Mouse (Mus musculus) C2C12 (cell line): ENCODE results near the gene Cd86.

Experiments
- CTCF ChIP-seq: IDR thresholded peaks from one replicate; pipeline ENCODE4 v1.5.1; 2011; ENCODE audit not compliant: control insufficient read depth, insufficient read depth, insufficient read length
- MAX ChIP-seq: IDR thresholded peaks from one replicate; pipeline ENCODE4 v1.6.1; 2011; ENCODE audit warnings: mild to moderate bottlenecking, control low read depth

DNA sequence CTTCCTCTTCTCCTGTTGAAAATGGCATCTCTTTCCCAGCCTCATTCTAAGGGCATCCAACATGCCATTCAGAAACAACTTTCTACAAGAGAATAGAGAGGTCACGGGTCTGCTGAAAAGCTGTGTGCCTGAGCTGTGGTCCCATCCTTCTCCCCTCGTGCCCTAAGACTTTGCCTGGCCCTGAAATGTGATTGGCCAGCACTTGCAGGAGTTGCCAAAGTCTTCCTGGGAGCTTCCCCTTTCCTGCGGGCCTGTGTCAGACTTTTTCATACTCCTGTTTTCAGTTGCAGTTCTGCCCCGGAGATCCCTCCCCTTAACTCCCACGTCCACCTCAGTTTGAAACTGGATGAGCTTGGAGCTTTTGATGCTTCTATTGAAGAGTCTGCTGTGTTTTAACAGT, 24.9 kb downstream of the Cd86 start:
- TF ChIP-seq MAX: no peak
- no peak for TF ChIP-seq CTCF
